Mouse (Mus musculus) limb, embryonic 15.5 days (tissue): ENCODE measurements around the gene Ngb. TPM values are rescaled to one million over a fixed set of nuclear protein-coding genes. Genes with fewer than 3 reads are reported as not detected.

Experiments used
- ATAC-seq: fragments of 200-750 bp; cut with Nextera tagmentation; 2 replicates; pipeline ENCODE4 v1.8.0; 2017; ENCODE audit warnings: low read depth, moderate TSS enrichment; ENCODE audit not compliant: insufficient number of reproducible peaks, low FRiP score, low TSS enrichment
- H3K27ac ChIP-seq: fragments of 300-500 bp; sonication (generic); 2 replicates; pipeline ENCODE4 v1.5.1; 2015; ENCODE audit warnings: moderate library complexity, mild to moderate bottlenecking, inconsistent platforms
- H3K27me3 ChIP-seq: fragments of 300-500 bp; sonication (generic); 2 replicates; pipeline ENCODE4 v1.6.1; 2015; ENCODE audit warnings: inconsistent platforms
- H3K36me3 ChIP-seq: fragments of 300-500 bp; sonication (generic); 2 replicates; pipeline ENCODE4 v1.6.1; 2015; ENCODE audit warnings: inconsistent platforms
- H3K4me1 ChIP-seq: fragments of 300-500 bp; sonication (generic); 2 replicates; pipeline ENCODE4 v1.6.1; 2015; ENCODE audit warnings: inconsistent platforms
- H3K4me2 ChIP-seq: fragments of 300-500 bp; sonication (generic); 2 replicates; pipeline ENCODE4 v1.6.1; 2015; ENCODE audit warnings: mild to moderate bottlenecking, inconsistent platforms
- H3K4me3 ChIP-seq: fragments of 300-500 bp; sonication (generic); 2 replicates; pipeline ENCODE4 v1.5.1; 2015; ENCODE audit warnings: mild to moderate bottlenecking, inconsistent platforms
- H3K9ac ChIP-seq: fragments of 300-500 bp; sonication (generic); 2 replicates; pipeline ENCODE4 v1.6.1; 2015; ENCODE audit warnings: inconsistent platforms
- H3K9me3 ChIP-seq: fragments of 300-500 bp; sonication (generic); 2 replicates; pipeline ENCODE4 v1.6.1; 2016; ENCODE audit warnings: inconsistent platforms
- WGBS: fragments of 180-500 bp; shearing (Covaris S2); methylation state at CpG from one replicate; pipeline ENCODE4 v1.1.7; 2015; 5-methylcytosine and 5-hydroxymethylcytosine counted together
- polyA plus RNA-seq: library from polyadenylated mRNA; unstranded; fragments of >200 nt; fragmentation: Nextera tagmentation; extraction: Ambion mirVana; gene quantifications from 2 replicates; pipeline ENCODE4 v1.2.1, GENCODE M21; 2015

Gene Ngb
- polyA plus RNA-seq, 1 experiment from 2014 or later, result 0.09 TPM

DNA sequence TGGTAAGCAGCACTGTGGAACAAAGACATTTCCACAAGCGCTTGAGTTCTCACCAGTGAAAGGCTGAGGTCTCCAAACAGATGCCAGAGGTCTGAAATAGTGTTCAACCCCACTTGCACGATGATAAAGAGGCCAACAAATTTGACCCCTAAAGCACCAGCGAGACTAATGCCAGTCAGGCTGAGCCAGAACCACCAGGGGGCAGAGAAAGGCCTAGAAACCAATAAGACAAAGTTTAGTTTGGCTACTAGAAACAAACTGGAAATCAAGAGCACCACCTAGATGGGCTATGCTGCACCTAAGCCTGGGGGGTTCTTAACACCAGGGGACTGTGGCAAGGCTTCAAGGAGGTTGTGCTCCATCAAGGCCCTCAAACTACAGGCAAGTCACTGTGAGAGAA lies 29.3 kb upstream of the Ngb start:
- no peak overlapping the region for H3K4me3 ChIP-seq
- peaks cover 46% of the 10 kb centered on the region for H3K36me3 ChIP-seq
- no peaks in the 10 kb centered on the region for H3K27me3 ChIP-seq
- no peaks in the 10 kb centered on the region for H3K4me1 ChIP-seq
- WGBS, result 71% methylated on average over 3 of the region's 3 CpGs
- no peaks in the 10 kb centered on the region for H3K9me3 ChIP-seq
- no peak overlapping the region for H3K9ac ChIP-seq
- no peak for ATAC-seq
- no peak overlapping the region for H3K4me2 ChIP-seq
- no peak overlapping the region for H3K27ac ChIP-seq

DNA sequence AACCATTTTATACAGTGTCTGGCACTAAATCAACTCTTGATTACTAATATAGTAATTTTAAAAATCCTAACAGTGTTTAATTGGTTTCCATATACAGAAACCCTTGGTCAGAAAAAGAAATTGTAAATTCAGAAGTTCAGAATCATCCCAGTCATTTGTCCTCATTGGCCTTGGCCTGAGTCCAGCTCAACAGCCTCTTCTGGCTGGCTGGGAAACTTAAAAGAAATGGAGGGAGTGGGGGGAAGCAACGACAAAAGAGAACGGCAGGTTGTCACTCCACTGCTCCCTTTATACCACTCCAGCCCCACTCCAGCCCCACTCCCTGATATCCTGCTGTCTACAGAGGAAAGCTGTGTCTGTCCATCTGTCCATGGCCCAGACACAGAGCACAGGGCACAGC lies 28.8 kb upstream of the Ngb start:
- Histone ChIP-seq H3K4me1 (no peaks in the 10 kb centered on the region), H3K4me2 (no peak overlapping the region), H3K4me3 (no peak overlapping the region), H3K9me3 (no peaks in the 10 kb centered on the region), H3K9ac (no peak overlapping the region), H3K36me3 (peaks cover 46% of the 10 kb centered on the region), H3K27ac (no peak overlapping the region), H3K27me3 (no peaks in the 10 kb centered on the region)
- 71% methylated on average over 2 of the region's 2 CpGs for WGBS
- ATAC-seq, result no peak

DNA sequence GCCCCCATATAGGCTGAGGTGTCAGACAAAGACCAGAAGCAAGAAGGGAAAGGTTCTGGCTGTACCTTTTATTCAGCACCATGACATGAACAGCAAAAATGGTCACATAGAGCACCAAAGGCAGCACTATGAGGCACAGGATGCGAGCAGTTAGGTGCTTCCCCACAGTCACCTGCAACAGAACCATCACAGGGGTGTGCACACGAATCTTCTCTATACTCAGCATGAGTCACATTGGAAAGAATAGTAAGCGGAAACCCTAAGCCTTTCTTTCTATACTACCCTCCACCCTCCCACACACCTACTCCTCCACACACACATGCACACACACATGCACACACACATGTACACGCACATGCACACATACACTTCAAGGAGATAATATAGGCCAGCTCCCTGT lies 27.9 kb upstream of the Ngb start:
- H3K4me1 ChIP-seq, result no peaks in the 10 kb centered on the region
- no peak overlapping the region for H3K27ac ChIP-seq
- H3K4me3 ChIP-seq, result no peak overlapping the region
- no peaks in the 10 kb centered on the region for H3K27me3 ChIP-seq
- H3K9me3 ChIP-seq, result no peaks in the 10 kb centered on the region
- WGBS, result 94% methylated on average over 4 of the region's 4 CpGs
- no peak overlapping the region for H3K9ac ChIP-seq
- peaks cover 46% of the 10 kb centered on the region for H3K36me3 ChIP-seq
- no peak for ATAC-seq
- no peak overlapping the region for H3K4me2 ChIP-seq

DNA sequence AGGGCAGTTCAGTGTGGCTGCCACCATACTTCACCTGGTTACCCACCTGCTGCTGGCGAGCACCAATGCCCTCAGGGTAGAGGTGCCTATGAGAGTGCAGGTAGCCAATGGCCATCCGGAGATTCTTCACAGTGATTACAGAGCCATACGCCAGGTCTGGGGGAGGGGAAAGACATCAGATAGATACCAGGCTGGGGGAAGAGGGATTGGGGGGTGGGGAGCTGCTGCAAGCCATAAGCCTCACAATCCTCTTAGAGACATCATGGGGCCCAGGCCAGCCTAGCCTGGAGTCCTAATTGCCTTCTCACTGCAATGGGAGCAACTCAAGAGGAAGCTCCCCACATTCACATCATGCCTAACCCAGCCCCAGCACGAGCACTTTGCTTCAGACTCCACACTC lies 24.9 kb upstream of the Ngb start:
- Histone ChIP-seq H3K9me3 (no peaks in the 10 kb centered on the region), H3K27me3 (no peaks in the 10 kb centered on the region), H3K4me2 (no peak overlapping the region), H3K4me3 (no peak overlapping the region), H3K36me3 (peaks cover 52% of the 10 kb centered on the region), H3K9ac (no peak overlapping the region), H3K4me1 (no peaks in the 10 kb centered on the region), H3K27ac (no peak overlapping the region)
- 72% methylated on average over 4 of the region's 4 CpGs for WGBS
- ATAC-seq, result no peak

DNA sequence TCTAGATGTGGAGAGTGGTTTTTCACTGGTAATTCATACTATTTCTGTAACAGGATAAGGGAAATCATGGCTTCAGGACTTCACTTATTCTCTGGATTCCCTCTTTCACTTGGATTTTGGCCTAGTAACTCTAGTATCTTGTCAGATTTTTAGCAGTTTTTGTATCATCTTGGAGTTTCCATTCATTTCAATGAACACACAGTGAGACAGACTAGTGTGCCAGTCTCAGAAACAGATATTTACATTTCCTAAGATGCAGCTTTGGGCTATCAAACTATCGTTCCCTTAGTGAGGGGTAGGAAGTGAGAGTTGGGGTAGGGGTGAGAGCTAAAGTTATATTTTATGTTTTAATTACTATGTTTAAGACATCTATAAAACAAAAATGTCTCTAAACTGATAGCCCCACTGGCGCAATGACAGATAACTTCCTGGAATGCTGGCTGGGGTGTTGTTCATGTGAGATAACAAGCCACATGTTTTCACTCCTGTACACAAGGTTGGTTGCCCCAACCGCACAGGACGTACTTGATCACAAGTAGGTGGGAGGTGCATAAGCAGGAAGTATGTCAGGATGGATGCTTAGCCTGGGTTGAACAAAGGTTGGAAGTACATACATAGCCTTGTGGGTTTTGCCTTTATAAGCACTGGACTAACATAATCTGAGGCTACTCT lies 19.7 kb upstream of the Ngb start:
- H3K9me3 ChIP-seq, result no peaks in the 10 kb centered on the region
- WGBS, result 88% methylated on average over 4 of the region's 4 CpGs
- no peak overlapping the region for H3K9ac ChIP-seq
- H3K27ac ChIP-seq, result no peak overlapping the region
- ATAC-seq, result no peak
- peaks cover 46% of the 10 kb centered on the region for H3K36me3 ChIP-seq
- no peaks in the 10 kb centered on the region for H3K4me1 ChIP-seq
- H3K4me3 ChIP-seq, result no peak overlapping the region
- H3K27me3 ChIP-seq, result no peaks in the 10 kb centered on the region
- H3K4me2 ChIP-seq, result no peak overlapping the region

DNA sequence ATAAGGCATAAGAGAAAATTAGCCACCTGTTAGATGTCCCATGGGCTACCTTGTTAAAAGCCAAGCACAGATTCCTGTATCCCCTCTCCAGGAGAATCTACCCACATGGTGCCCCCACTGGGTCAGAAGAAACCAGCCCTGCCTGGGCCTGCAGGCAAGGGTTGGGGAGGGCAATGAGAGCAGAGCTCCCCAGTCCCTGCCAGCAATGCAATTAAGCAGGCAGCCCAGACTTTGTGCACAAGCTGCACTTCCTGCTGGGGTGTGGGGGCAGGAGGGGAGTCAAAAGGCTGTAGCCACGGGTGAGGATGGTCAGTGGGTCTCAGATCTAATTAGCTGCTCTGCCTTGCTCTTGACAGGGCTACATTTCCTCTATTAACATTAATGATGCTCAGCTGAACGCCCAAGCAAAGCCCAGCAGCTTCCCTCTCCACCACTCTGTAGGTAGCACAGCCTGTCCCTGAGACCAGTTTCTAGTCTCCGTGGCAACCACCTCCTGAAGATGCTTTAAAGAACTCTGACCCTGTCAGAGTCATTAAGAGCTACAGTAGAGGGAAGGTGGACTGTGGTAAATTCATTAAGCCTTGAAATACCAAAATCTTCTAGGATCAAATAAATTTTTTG lies 5.1 kb upstream of the Ngb start:
- peaks cover under 1% of the 10 kb centered on the region; the same call in 1 of the 2 replicates for H3K4me1 ChIP-seq
- H3K27ac ChIP-seq, result no peak overlapping the region
- no peaks in the 10 kb centered on the region for H3K9me3 ChIP-seq
- H3K36me3 ChIP-seq, result peaks cover 40% of the 10 kb centered on the region
- WGBS, result 19% methylated on average over 3 of the region's 3 CpGs
- no peak overlapping the region for H3K9ac ChIP-seq
- no peak overlapping the region for H3K4me2 ChIP-seq
- H3K4me3 ChIP-seq, result no peak overlapping the region
- no peak for ATAC-seq
- H3K27me3 ChIP-seq, result peaks cover 10% of the 10 kb centered on the region

DNA sequence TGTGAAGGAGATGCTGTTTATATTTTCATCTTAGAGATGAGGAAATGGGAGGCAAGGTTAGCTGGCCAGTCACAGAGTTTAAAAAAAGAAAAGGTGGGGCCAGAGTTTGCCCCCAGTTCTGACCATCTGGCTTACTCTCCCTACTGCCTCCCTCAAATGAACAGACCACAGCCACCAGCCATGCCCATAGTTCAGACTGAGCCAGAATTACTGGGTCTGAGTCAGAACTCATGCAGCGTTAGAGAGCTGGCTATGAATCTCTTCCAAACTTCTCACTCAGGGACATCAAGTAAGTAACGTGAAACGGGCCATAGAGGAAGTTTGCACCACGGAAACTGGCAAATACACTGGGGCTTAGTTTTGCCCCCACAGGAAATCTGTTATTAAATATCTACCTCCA lies 2.5 kb upstream of the Ngb start:
- no peaks in the 10 kb centered on the region for H3K9me3 ChIP-seq
- H3K4me3 ChIP-seq, result no peak overlapping the region
- no peak overlapping the region for H3K9ac ChIP-seq
- peaks cover 9% of the 10 kb centered on the region for H3K4me1 ChIP-seq
- no peak for ATAC-seq
- 72% methylated on average over 4 of the region's 4 CpGs for WGBS
- H3K36me3 ChIP-seq, result peaks cover 18% of the 10 kb centered on the region
- H3K27me3 ChIP-seq, result peaks cover 30% of the 10 kb centered on the region
- no peak overlapping the region for H3K27ac ChIP-seq
- H3K4me2 ChIP-seq, result no peak overlapping the region

DNA sequence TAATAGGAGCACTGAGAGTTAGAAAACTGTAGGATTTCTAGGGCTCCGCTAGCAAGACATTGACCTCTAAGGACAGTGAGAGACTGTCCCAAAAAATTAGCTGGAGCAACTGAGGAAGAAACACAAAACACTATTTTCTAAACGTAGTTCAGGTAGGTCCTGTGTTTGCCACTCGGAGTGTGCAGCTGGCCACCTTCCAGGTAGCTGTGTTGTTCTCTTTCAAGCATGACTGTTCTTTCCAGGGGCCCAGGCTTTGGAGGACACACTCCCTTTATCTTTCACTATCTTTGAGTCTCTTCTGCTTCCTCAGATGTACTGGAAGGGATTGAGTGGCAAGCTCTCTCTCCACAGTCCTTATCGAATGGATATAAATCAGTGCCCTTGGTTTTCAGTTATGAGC lies 1.1 kb upstream of the Ngb start:
- no peak for ATAC-seq
- peaks cover 9% of the 10 kb centered on the region for H3K4me1 ChIP-seq
- H3K9me3 ChIP-seq, result no peaks in the 10 kb centered on the region
- no peak overlapping the region for H3K4me3 ChIP-seq
- no peak overlapping the region for H3K4me2 ChIP-seq
- H3K27me3 ChIP-seq, result peaks cover 31% of the 10 kb centered on the region
- WGBS, result 91% methylated on average over 4 of the region's 4 CpGs
- H3K9ac ChIP-seq, result no peak overlapping the region
- peaks cover 6% of the 10 kb centered on the region for H3K36me3 ChIP-seq
- no peak overlapping the region for H3K27ac ChIP-seq

DNA sequence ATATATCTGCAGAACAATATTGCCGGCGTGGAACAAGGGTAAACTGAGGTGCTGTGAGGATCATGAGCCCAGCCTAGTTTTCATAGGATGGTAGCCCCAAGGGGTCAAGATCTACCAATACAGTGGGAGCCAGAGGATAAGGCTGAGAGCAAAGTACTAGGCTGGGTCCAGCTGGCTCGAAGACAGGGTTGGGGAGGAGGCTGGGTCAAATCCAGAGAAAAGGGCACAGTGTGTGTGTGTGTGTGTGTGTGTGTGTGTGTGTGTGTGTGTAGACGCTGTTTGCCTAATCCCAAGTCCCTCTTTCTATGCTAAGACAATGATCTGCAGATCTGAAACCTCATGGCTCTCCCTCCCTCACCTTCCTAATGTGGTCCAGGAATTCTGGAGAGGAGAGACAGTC lies 2.0 kb downstream of the Ngb start:
- Histone ChIP-seq H3K27ac (no peak overlapping the region), H3K36me3 (no peaks in the 10 kb centered on the region), H3K9ac (no peak overlapping the region), H3K4me2 (no peak overlapping the region), H3K9me3 (no peaks in the 10 kb centered on the region), H3K4me1 (peaks cover 9% of the 10 kb centered on the region), H3K4me3 (no peak overlapping the region), H3K27me3 (peaks cover 34% of the 10 kb centered on the region)
- ATAC-seq, result no peak
- 90% methylated on average over 4 of the region's 4 CpGs for WGBS

DNA sequence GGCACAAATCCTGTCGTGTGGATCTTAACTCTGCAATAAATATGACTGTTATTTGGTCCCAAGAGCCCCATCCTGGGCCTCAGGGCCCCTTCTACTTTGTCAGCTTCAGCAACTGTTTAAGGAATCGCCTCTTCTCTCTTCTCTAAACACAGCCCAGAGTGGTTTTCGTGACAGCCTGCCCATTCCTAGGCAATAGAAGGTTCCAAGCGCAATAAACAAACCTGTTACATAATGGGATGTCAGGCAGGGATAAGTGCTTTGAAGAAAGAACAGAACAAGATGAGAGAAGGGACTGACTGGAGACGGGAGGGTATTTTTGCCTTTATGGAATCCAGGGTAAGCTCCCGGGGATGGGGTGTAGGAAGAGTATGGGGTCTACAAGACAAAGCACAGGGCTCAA lies 8.7 kb downstream of the Ngb start:
- H3K36me3 ChIP-seq, result no peaks in the 10 kb centered on the region
- no peaks in the 10 kb centered on the region for H3K9me3 ChIP-seq
- H3K4me3 ChIP-seq, result no peak overlapping the region
- no peak overlapping the region for H3K9ac ChIP-seq
- H3K27me3 ChIP-seq, result peaks cover 4% of the 10 kb centered on the region; the same call in 1 of the 2 replicates
- ATAC-seq, result no peak
- 50% methylated on average over 6 of the region's 6 CpGs for WGBS
- no peaks in the 10 kb centered on the region for H3K4me1 ChIP-seq
- H3K27ac ChIP-seq, result no peak overlapping the region
- no peak overlapping the region for H3K4me2 ChIP-seq

DNA sequence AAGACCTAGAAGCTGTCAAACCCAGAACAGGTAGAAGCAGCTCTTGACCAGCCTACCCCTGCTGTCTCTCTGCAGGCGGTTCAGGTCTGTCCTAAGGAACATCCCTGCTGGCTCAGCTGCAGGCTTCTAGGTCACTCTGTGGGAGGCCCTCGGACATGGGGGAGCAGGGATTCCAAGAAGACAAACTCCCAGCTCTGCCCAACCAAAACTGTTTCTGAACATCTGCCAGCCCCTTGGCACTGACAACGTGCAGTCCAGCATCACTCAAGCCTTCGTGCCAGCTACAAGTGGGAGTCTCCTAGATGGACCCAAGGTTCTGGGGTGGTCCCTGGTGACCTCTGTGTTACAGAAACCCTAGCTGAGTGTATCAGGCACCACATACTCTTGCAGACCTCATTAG lies 9.1 kb downstream of the Ngb start:
- no peak for ATAC-seq
- 68% methylated on average over 4 of the region's 4 CpGs for WGBS

DNA sequence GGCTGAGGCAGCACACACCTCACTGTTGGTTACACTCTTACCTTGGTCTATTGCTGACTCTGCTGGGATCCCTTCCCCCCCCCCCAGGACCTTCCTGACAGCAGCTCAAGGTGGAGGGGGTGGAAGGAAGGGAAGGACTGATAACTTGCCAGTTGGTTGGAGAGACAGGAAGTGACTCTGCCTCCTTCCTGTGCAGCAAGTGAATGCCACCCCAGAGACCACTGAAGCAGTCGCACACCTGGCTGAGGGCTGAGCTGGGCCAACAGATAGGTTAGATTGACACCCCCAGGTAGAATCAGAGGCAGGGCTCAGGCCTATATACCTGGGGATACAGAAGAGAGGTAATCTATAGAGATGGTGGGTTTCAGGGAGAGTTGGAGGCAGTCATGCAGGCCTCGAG lies 10.4 kb downstream of the Ngb start:
- no peaks in the 10 kb centered on the region for H3K36me3 ChIP-seq
- H3K27ac ChIP-seq, result no peak overlapping the region
- no peak overlapping the region for H3K4me3 ChIP-seq
- no peak overlapping the region for H3K9ac ChIP-seq
- H3K9me3 ChIP-seq, result no peaks in the 10 kb centered on the region
- H3K4me1 ChIP-seq, result no peaks in the 10 kb centered on the region
- 85% methylated on average over 2 of the region's 2 CpGs for WGBS
- H3K4me2 ChIP-seq, result no peak overlapping the region
- no peak for ATAC-seq
- H3K27me3 ChIP-seq, result no peaks in the 10 kb centered on the region

More for the DNA sequence above, 9.1 kb downstream of the Ngb start:
- no peaks in the 10 kb centered on the region for H3K9me3 ChIP-seq
- no peak overlapping the region for H3K27ac ChIP-seq
- H3K4me1 ChIP-seq, result no peaks in the 10 kb centered on the region
- peaks cover under 1% of the 10 kb centered on the region; the same call in 1 of the 2 replicates for H3K27me3 ChIP-seq
- no peak overlapping the region for H3K4me3 ChIP-seq
- no peak overlapping the region for H3K9ac ChIP-seq
- no peaks in the 10 kb centered on the region for H3K36me3 ChIP-seq
- no peak overlapping the region for H3K4me2 ChIP-seq
